Mouse (Mus musculus) forebrain, embryonic 16.5 days (tissue): ENCODE data around the gene 5330417C22Rik. TPM values are rescaled to one million over a fixed set of nuclear protein-coding genes. Genes with fewer than 3 reads are reported as not detected.

Source experiments
- ATAC-seq: fragments of 200-750 bp; cut with Nextera tagmentation; 2 replicates; pipeline ENCODE4 v1.8.0; 2017; ENCODE audit warnings: mild to moderate bottlenecking, moderate library complexity
- H3K27ac ChIP-seq: fragments of 300-500 bp; sonication (generic); 2 replicates; pipeline ENCODE4 v1.5.1; 2014; ENCODE audit warnings: low read length, control low read depth
- H3K27me3 ChIP-seq: fragments of 300-500 bp; sonication (generic); replicated peaks from 2 replicates; pipeline ENCODE4 v1.6.1; 2014; ENCODE audit warnings: low read length; ENCODE audit not compliant: control insufficient read depth, insufficient read depth
- H3K36me3 ChIP-seq: fragments of 300-500 bp; sonication (generic); 2 replicates; pipeline ENCODE4 v1.6.1; 2014; ENCODE audit not compliant: control insufficient read depth, insufficient read depth
- H3K4me1 ChIP-seq: fragments of 300-500 bp; sonication (generic); replicated peaks from 2 replicates; pipeline ENCODE4 v1.6.1; 2014; ENCODE audit warnings: low read length; ENCODE audit not compliant: control insufficient read depth, insufficient read depth
- H3K4me2 ChIP-seq: fragments of 300-500 bp; sonication (generic); 2 replicates; pipeline ENCODE4 v1.6.1; 2014; ENCODE audit warnings: mild to moderate bottlenecking, low read length, control low read depth
- H3K4me3 ChIP-seq: fragments of 300-500 bp; sonication (generic); replicated peaks from 2 replicates; pipeline ENCODE4 v1.5.1; 2014; ENCODE audit warnings: mild to moderate bottlenecking, low read length, control low read depth
- H3K9ac ChIP-seq: fragments of 300-500 bp; sonication (generic); replicated peaks from 2 replicates; pipeline ENCODE4 v1.6.1; 2014; ENCODE audit warnings: low read depth, low read length, control low read depth
- H3K9me3 ChIP-seq: fragments of 300-500 bp; sonication (generic); 2 replicates; pipeline ENCODE4 v1.6.1; 2016; ENCODE audit warnings: low read length; ENCODE audit not compliant: control insufficient read depth
- WGBS: fragments of 180-500 bp; shearing (Covaris S2); extraction: QIAGEN DNeasy Blood & Tissue Kit; methylation state at CpG from one replicate; pipeline ENCODE4 v1.1.7; 2014; 5-methylcytosine and 5-hydroxymethylcytosine counted together
- polyA plus RNA-seq: library from polyadenylated mRNA; unstranded; fragments of >200 nt; fragmentation: Nextera tagmentation; extraction: Ambion mirVana; gene quantifications from 2 replicates; pipeline ENCODE4 v1.2.1, GENCODE M21; 2015

Gene 5330417C22Rik
- polyA plus RNA-seq, 1 experiment from 2014 or later = 12.1 TPM

GRCm38 (mm10) chr3:108476761-108477619 is 59.3 kb downstream of the 5330417C22Rik start:
- no peaks in the 10 kb centered on the region for H3K27me3 ChIP-seq
- WGBS = 66% methylated on average over 14 of the region's 14 CpGs
- H3K27ac ChIP-seq = no peak overlapping the region
- no peaks in the 10 kb centered on the region for H3K4me1 ChIP-seq
- no peak overlapping the region for H3K4me3 ChIP-seq
- ATAC-seq = no peak
- H3K9ac ChIP-seq = no peak overlapping the region
- no peaks in the 10 kb centered on the region for H3K36me3 ChIP-seq
- H3K4me2 ChIP-seq = no peak overlapping the region
- H3K9me3 ChIP-seq = no peaks in the 10 kb centered on the region

- ATAC-seq = no peak
- 82% methylated on average over 5 of the region's 5 CpGs for whole genome bisulfite sequencing
- Histone ChIP-seq H3K9me3 (no peaks in the 10 kb centered on the region), H3K9ac (no peak overlapping the region), H3K27ac (no peak overlapping the region), H3K27me3 (no peaks in the 10 kb centered on the region), H3K36me3 (no peaks in the 10 kb centered on the region), H3K4me1 (no peaks in the 10 kb centered on the region), H3K4me2 (no peak overlapping the region), H3K4me3 (no peak overlapping the region)
These were observed 60.8 kb downstream of the 5330417C22Rik start for GRCm38 (mm10) chr3:108475496-108475895.

GRCm38 (mm10) chr3:108474969-108475368 is 61.4 kb downstream of the 5330417C22Rik start:
- WGBS = 93% methylated on average over 7 of the region's 7 CpGs

GRCm38 (mm10) chr3:108467760-108468159 is 68.6 kb downstream of the 5330417C22Rik start:
- WGBS = 82% methylated on average over 8 of the region's 8 CpGs
- Histone ChIP-seq H3K4me2 (no peak overlapping the region), H3K27ac (no peak overlapping the region), H3K4me1 (no peaks in the 10 kb centered on the region), H3K36me3 (no peaks in the 10 kb centered on the region), H3K27me3 (no peaks in the 10 kb centered on the region), H3K4me3 (no peak overlapping the region), H3K9me3 (no peaks in the 10 kb centered on the region), H3K9ac (no peak overlapping the region)
- no peak for ATAC-seq

More at GRCm38 (mm10) chr3:108474969-108475368, 61.4 kb downstream of the 5330417C22Rik start:
- Histone ChIP-seq H3K4me3 (no peak overlapping the region), H3K9ac (no peak overlapping the region), H3K9me3 (no peaks in the 10 kb centered on the region), H3K27me3 (no peaks in the 10 kb centered on the region), H3K27ac (no peak overlapping the region), H3K36me3 (no peaks in the 10 kb centered on the region), H3K4me1 (no peaks in the 10 kb centered on the region), H3K4me2 (no peak overlapping the region)
- ATAC-seq = no peak

DNA sequence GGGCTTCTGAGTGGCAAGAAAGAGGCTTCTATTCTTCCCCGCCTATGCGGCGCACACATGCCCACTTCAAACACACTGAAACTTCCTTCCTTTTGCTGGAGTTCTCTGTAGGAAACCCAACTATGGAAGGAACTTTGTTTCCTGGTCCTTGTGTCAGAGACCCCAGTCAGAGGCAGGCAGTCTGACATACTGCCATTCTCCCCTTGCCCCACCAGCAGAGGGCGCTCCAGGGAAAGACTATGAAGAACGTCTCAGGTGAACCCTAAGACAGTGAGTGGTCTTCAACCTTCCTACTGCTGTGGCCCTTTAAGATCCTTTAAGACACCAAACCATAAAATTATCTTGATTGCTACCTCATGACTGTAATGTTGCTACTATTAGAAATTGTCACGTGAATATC is 69.9 kb downstream of the 5330417C22Rik start:
- H3K4me2 ChIP-seq = no peak overlapping the region
- no peak for ATAC-seq

DNA sequence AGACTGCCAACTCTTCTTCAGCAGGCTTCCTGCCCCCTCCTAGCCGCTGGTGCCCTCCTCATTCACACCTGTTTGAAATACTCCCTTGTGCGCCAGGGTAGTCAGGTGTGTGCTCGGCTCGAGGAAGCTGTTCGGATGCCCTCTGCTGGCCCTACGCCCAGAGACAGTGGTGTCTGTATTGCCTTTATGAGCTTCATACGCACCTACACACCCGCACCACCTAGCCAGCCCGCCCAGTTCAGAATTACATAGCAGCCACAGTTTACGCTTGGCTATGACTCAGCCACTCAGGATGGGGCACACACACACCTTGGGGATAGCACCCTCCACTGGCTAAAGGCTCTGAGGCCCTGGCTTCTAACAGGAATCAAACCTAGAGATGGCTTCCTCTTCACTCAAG is 77.5 kb downstream of the 5330417C22Rik start:
- H3K36me3 ChIP-seq = no peaks in the 10 kb centered on the region
- no peak overlapping the region for H3K9ac ChIP-seq
- ATAC-seq = no peak
- no peak overlapping the region for H3K4me2 ChIP-seq
- no peaks in the 10 kb centered on the region for H3K9me3 ChIP-seq
- no peaks in the 10 kb centered on the region for H3K4me1 ChIP-seq
- H3K27ac ChIP-seq = no peak overlapping the region
- 42% methylated on average over 10 of the region's 10 CpGs for WGBS
- H3K27me3 ChIP-seq = no peaks in the 10 kb centered on the region
- no peak overlapping the region for H3K4me3 ChIP-seq

More for the DNA sequence above, 69.9 kb downstream of the 5330417C22Rik start:
- 92% methylated on average over 6 of the region's 6 CpGs for WGBS
- Histone ChIP-seq H3K4me1 (no peaks in the 10 kb centered on the region), H3K27ac (no peak overlapping the region), H3K27me3 (no peaks in the 10 kb centered on the region), H3K36me3 (no peaks in the 10 kb centered on the region), H3K4me3 (no peak overlapping the region), H3K9me3 (no peaks in the 10 kb centered on the region), H3K9ac (no peak overlapping the region)

DNA sequence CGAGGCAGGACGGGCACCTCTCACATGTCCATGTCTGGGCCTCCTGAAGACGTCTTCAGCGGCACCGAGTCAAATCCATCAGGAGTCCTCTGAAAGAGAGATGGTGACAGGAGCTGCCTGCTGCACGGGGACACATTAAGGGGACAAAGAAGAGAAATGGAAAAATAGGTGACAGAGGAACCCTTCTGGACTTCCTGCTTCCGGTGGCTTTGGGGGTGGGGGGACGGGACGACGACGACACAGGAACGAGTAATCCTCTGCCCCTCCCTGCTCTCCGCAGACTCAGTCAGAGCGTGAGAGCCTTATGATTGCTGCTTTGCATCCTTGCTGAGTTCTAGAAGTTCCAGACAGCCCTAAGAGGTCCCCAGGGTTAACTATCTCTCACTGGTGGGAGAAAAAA is 78.0 kb downstream of the 5330417C22Rik start:
- Histone ChIP-seq H3K4me1 (no peaks in the 10 kb centered on the region), H3K27ac (no peak overlapping the region), H3K4me3 (no peak overlapping the region), H3K9ac (no peak overlapping the region), H3K9me3 (no peaks in the 10 kb centered on the region), H3K27me3 (no peaks in the 10 kb centered on the region), H3K36me3 (no peaks in the 10 kb centered on the region), H3K4me2 (no peak overlapping the region)
- 62% methylated on average over 14 of the region's 14 CpGs for WGBS
- no peak for ATAC-seq

- Histone ChIP-seq H3K4me3 (no peak overlapping the region), H3K4me2 (no peak overlapping the region), H3K27me3 (no peaks in the 10 kb centered on the region), H3K36me3 (no peaks in the 10 kb centered on the region), H3K9ac (no peak overlapping the region), H3K27ac (no peak overlapping the region), H3K4me1 (no peaks in the 10 kb centered on the region), H3K9me3 (no peaks in the 10 kb centered on the region)
- 76% methylated on average over 1 of the region's 1 CpGs for WGBS
- no peak for ATAC-seq
These were observed 82.2 kb downstream of the 5330417C22Rik start for GRCm38 (mm10) chr3:108454172-108454571.

DNA sequence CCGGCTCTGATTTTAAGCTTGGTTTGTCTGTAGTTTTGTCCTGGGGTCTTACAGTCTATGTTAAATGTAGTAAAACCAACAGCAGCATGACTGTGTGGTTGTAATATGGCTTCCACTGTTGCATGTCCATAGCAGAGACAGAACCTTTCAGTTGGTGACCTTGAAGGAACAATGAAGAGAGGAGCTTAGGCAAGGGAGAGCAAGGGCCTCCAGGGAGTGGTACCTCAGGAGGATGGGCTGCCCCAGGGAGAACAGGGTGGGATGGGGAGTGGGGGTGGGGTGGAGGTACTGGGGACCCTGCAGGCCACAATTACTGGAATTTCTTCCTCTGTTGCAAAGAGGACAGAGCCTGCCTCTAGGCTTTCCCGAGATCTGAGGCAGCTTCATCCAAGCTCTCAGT is 84.4 kb downstream of the 5330417C22Rik start:
- H3K27ac ChIP-seq = no peak overlapping the region
- H3K9ac ChIP-seq = no peak overlapping the region
- WGBS = 94% methylated on average over 2 of the region's 2 CpGs
- no peak overlapping the region for H3K4me3 ChIP-seq
- no peaks in the 10 kb centered on the region for H3K27me3 ChIP-seq
- H3K36me3 ChIP-seq = no peaks in the 10 kb centered on the region
- H3K4me1 ChIP-seq = no peaks in the 10 kb centered on the region
- H3K9me3 ChIP-seq = no peaks in the 10 kb centered on the region
- ATAC-seq = no peak
- H3K4me2 ChIP-seq = no peak overlapping the region
